Mouse (Mus musculus): ENCODE measurements at regions not wholly inside any gene's neighbourhood (a gene's known extent, or its start where the extent isn't known, plus 50 kb on each side); places are given as distances from the start of the nearest gene placed in this dataset.

- no peak for TF ChIP-seq CTCF (IDR thresholded peaks at IDR 0.05)
- TF ChIP-seq POLR2A (IDR thresholded peaks at IDR 0.05; ENCODE audit: insufficient read depth, low read depth, low read length) = no peak
Observed at GRCm38 (mm10) chr5:111538560-111539450, 121.6 kb downstream of the Mn1 start.
